ENCODE assay signal across 10 mouse cellular contexts in the genomic region with DNA sequence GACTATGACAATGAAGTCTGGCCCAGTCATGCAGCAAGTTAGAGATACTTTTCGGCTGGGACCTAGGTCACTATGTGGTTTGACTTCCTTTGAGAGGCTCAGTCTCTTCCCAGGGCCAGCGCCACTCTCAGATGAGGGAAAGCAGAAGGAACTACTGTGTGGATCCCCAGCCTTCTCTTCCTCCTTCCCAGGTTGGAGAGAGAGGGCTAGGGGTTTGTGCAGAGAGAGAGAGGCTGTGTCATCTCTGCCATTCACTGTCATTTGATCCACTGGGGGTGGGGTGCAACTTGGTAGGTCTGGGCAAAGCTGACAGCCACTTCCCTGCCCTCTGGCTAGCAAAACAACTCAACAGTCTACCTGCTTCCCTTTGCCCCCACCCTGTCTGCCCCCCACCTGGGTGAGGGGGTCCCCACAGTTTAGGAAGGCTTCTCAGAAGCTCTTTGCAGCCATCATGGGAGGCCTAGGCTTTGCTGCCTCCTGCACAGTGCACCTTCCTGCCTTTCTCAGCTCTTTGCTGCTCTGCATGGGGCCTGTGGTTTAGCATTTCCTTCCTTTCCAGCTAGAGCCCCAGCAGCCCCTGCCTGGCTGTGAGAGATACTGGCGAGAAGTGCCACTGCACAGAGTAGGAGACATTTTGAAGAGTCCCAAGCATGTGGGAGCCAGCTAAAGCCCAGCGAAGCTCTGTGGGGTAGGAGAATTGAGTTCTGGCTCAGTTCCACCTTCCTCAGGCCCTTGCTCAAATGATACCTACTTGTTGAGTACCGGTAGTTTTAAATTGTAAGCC. TPM values are rescaled to one million over a fixed set of nuclear protein-coding genes. Genes with fewer than 3 reads are reported as not detected.
A peak's percentile ranks its signal among the peaks of the same experiment; 100 is the strongest.
DNase-seq lines count a peak whose midpoint lies in the region; ATAC-seq and TF ChIP-seq lines count a peak whose summit lies in the region.
"Had no signal": no experiment of that assay in that cellular context is flagged by ENCODE, and none has a peak within 500 bp of the region (broad histone marks: within the 10 kb centered on the region; RNA-seq: fewer than 3 reads in every experiment).

No protein-coding gene starts in this region.

- no peaks in the 10 kb centered on the region for H3K9me3 ChIP-seq in hindbrain, embryonic 13.5 days
- no peaks in the 10 kb centered on the region for H3K9me3 ChIP-seq in midbrain, embryonic 14.5 days (ENCODE audit: control insufficient read depth, low read length)

- H3K27ac ChIP-seq in spleen, adult 2 months (ENCODE audit: insufficient read depth, low read length), result peak overlapping the region; percentile 74
- no peak overlapping the region for H3K27ac ChIP-seq in hindbrain, embryonic 13.5 days
- H3K27ac ChIP-seq in midbrain, embryonic 14.5 days (replicated peaks; ENCODE audit: low read depth, low read length), result no peak overlapping the region

- TF ChIP-seq POLR2A in spleen, adult 2 months (IDR thresholded peaks at IDR 0.05; ENCODE audit: low read depth, low read length), result no peak

- no peak overlapping the region for H3K9ac ChIP-seq in hindbrain, embryonic 13.5 days
- H3K9ac ChIP-seq in midbrain, embryonic 14.5 days (replicated peaks; ENCODE audit: low read length), result no peak overlapping the region

- intact Hi-C loops in heart, postnatal 36 days (cut with DNase I), result no loop called here

- TF ChIP-seq CTCF in spleen, adult 2 months (IDR thresholded peaks at IDR 0.05; ENCODE audit: extremely low read depth, insufficient read depth, insufficient read length, insufficient replicate concordance), result no peak

- WGBS in spleen, adult 2 months, result 12% methylated on average over 5 of the region's 5 CpGs
- 73% methylated on average over 5 of the region's 5 CpGs for WGBS in hindbrain, embryonic 13.5 days
- 63% methylated on average over 5 of the region's 5 CpGs for WGBS in midbrain, embryonic 14.5 days

- H3K4me1 ChIP-seq in spleen, adult 2 months (ENCODE audit: control insufficient read depth, insufficient read depth, insufficient read length), result peaks cover 17% of the 10 kb centered on the region; the same call in 1 of the 2 replicates
- H3K4me1 ChIP-seq in hindbrain, embryonic 13.5 days (replicated peaks), result no peaks in the 10 kb centered on the region
- no peaks in the 10 kb centered on the region for H3K4me1 ChIP-seq in midbrain, embryonic 14.5 days (ENCODE audit: control insufficient read depth, insufficient read depth, low read length)

- no peak overlapping the region for H3K4me3 ChIP-seq in spleen, adult 2 months (ENCODE audit: extremely low read depth, insufficient read depth, insufficient read length)
- no peak overlapping the region for H3K4me3 ChIP-seq in hindbrain, embryonic 13.5 days
- no peak overlapping the region for H3K4me3 ChIP-seq in midbrain, embryonic 14.5 days (replicated peaks; ENCODE audit: low read depth, low read length)

- peak; percentile 93 for DNase-seq in heart, adult 11 months
- DNase-seq in heart, postnatal 36 days, result no peak
- peak; percentile 1 for DNase-seq in NIH3T3 (ENCODE audit: low read depth)
- DNase-seq in spleen, adult 2 months (ENCODE audit: low read depth in 1 of 2, low spot score in 2 of 2), result peak; percentile 26 to 51
- DNase-seq in midbrain, embryonic 14.5 days, result no peak
- no peak for DNase-seq in frontal cortex, postnatal 14 days (ENCODE audit: low spot score in 2 of 2)
- DNase-seq: kidney, adult 11 months had no signal

- no peaks in the 10 kb centered on the region for H3K36me3 ChIP-seq in spleen, adult 2 months (ENCODE audit: control insufficient read depth, insufficient read depth, low read length)
- H3K36me3 ChIP-seq in hindbrain, embryonic 13.5 days, result no peaks in the 10 kb centered on the region
- no peaks in the 10 kb centered on the region for H3K36me3 ChIP-seq in midbrain, embryonic 14.5 days (ENCODE audit: control insufficient read depth, insufficient read depth, low read length)

- no peaks in the 10 kb centered on the region for H3K27me3 ChIP-seq in spleen, adult 2 months (ENCODE audit: control insufficient read depth, insufficient read depth, low read length)
- no peaks in the 10 kb centered on the region for H3K27me3 ChIP-seq in hindbrain, embryonic 13.5 days
- H3K27me3 ChIP-seq in midbrain, embryonic 14.5 days (ENCODE audit: control insufficient read depth, insufficient read depth, low read length), result no peaks in the 10 kb centered on the region

- no peak overlapping the region for H3K4me2 ChIP-seq in hindbrain, embryonic 13.5 days
- H3K4me2 ChIP-seq in midbrain, embryonic 14.5 days (ENCODE audit: low read length), result no peak overlapping the region

- ATAC-seq in inflammation-experienced regulatory T-cells, adult 6 months, result peak; percentile 89
- ATAC-seq in hindbrain, embryonic 13.5 days (ENCODE audit: low FRiP score), result no peak
- ATAC-seq in midbrain, embryonic 14.5 days (ENCODE audit: low FRiP score, low TSS enrichment), result no peak

RNA-seq across cellular contexts. Expression of gene Lcp2, which starts 17.2 kb away (rescaled TPM):
- 1 to 10 TPM; 1.7 to 2.9 TPM for total RNA-seq in heart, postnatal 36 days (2021)
- polyA plus RNA-seq in inflammation-experienced regulatory T-cells, adult 6 months (2017; shearing (Covaris generic)), result 100 to 1,000 TPM; 451 to 581 (median 480) TPM
- 34.0 and 34.2 TPM in 2 replicates for polyA plus RNA-seq in spleen, adult 2 months (2012; rRNA removed)
- 1.5 and 1.8 TPM in 2 replicates for polyA plus RNA-seq in hindbrain, embryonic 13.5 days (2015; fragmentation: Nextera tagmentation; extraction: Ambion mirVana)
- 1.2 and 1.9 TPM in 2 replicates for polyA plus RNA-seq in midbrain, embryonic 14.5 days (2014; fragmentation: Nextera tagmentation; extraction: Ambion mirVana)

RNA-seq across cellular contexts. Expression of gene 4930469K13Rik, which starts 34.5 kb away (rescaled TPM):
- not detected for total RNA-seq in heart, postnatal 36 days (2021)
- 10 to 100 TPM in 1 of 3 experiments, 1 to 10 TPM in 2; 6.0 to 13.0 (median 7.7) TPM for polyA plus RNA-seq in inflammation-experienced regulatory T-cells, adult 6 months (2017; shearing (Covaris generic))
- polyA plus RNA-seq in spleen, adult 2 months (2012; rRNA removed), result not detected in 2 replicates
- 12.8 and 20.7 TPM in 2 replicates for polyA plus RNA-seq in hindbrain, embryonic 13.5 days (2015; fragmentation: Nextera tagmentation; extraction: Ambion mirVana)
- not detected in 2 replicates for polyA plus RNA-seq in midbrain, embryonic 14.5 days (2014; fragmentation: Nextera tagmentation; extraction: Ambion mirVana)
- polyA plus RNA-seq: cortical plate, adult 2 months had no signal

Comparison
In these comparisons a context has a peak if more than half of its experiments do, and no peak if none do; other contexts are left out.
1. DNase-seq: peak in heart, adult 11 months (single experiment), NIH3T3 (single experiment) and spleen, adult 2 months (2 of 2); none in heart, postnatal 36 days (0 of 2), midbrain, embryonic 14.5 days (single experiment) and frontal cortex, postnatal 14 days (0 of 2).
2. RNA of gene Lcp2, which starts 17.2 kb away (polyA plus RNA-seq): 451 to 581 TPM in inflammation-experienced regulatory T-cells, adult 6 months; 34.0 to 34.2 TPM in spleen, adult 2 months, 1.2 to 1.9 TPM in midbrain, embryonic 14.5 days and 1.5 to 1.8 TPM in hindbrain, embryonic 13.5 days; every median in the first group is over 10 times any median in the second.